Mouse (Mus musculus): ENCODE results near the gene Cuedc1. TPM values are rescaled to one million over a fixed set of nuclear protein-coding genes. Genes with fewer than 3 reads are reported as not detected.

Cuedc1 gene
- polyA plus RNA-seq, 1 experiment from 2014 or later: 11.4 TPM

DNA sequence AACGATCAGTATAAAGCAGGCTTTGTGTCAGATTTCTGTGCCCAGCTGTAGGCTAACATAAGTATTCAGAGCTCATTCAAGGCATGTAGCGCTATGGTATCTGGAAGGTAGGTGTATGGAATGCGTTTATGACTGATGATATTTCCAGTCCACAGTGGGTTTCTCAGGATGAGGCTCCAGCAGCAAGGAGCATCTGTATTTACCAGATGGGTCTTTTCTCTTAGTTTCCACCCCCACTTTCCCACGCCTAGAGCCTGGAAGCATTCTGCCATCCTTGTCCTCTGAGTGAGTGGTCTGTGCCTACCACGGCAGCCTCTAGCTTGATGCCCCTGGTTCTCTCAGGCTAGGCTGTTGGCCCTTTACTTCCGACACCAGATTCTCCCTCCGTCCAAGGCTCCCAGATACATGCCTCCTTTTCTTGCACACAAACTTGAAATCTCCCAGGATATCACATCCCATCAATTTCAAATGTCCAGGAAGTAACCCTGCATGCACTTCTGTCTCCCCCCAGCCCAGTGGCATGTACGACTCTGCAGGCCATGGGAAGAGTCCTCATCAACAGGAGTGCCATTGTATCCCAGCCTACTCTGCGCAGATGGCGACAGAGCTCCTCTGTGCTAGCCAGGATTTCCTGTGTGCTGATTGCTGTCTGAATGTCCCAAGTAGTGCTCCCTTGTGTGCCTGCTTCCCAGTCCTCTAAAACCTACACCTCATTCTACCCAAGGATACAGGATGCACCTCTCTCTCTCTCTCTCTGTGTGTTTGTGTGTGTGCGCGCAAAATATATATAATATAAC, 48.6 kb downstream of the Cuedc1 start:
- no peak for DNase-seq (ENCODE audit: low spot score)

DNA sequence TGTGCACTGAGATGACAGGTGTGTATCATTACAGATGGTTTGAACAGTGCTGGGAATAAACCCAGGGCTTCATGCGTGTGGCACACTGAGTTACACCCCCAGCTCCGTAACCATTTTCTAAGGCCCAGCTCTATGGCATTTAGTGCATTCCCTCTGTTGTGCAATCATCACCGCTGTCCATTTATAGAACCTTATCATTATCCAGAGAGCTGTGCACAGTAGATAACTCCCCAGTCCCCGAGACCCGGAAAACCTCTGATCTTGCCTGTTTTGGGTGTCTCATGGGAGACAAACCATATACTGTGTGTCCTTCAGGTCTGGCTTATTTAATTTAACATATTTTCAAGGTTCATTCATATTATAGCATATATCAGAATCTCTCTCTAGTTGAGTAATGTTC, 49.5 kb downstream of the Cuedc1 start:
- DNase-seq (ENCODE audit: low spot score): no peak

DNA sequence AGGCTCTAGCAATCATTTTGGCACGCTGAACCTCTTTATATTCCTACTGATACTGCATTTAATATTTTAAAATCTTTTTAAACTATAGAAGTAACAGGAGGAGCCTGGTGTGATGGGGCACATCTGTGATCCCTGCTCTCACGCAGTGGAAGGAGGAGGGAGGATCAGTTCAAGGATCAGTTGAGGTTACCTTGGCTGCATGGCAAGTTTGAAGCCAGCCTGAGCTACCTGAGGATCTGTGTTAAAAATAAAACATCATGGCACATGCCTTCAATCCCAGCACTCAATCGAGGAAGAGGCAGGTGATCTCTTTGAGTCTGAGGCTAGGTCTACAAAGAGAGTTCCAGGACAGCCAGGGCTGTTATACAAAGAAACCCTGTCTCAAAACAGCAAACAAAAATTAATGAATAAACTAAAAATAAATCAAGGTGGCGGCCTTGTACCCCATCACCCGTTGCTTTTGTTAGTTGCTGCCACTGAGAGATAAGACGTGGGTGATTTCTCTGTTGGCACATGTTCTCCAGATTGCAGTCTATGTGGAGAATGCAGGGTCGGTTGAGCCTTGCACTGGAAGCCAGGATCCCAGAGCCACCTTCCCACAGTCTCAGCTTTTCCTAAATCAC, 50.3 kb downstream of the Cuedc1 start:
- no peak for DNase-seq (ENCODE audit: low spot score)

DNA sequence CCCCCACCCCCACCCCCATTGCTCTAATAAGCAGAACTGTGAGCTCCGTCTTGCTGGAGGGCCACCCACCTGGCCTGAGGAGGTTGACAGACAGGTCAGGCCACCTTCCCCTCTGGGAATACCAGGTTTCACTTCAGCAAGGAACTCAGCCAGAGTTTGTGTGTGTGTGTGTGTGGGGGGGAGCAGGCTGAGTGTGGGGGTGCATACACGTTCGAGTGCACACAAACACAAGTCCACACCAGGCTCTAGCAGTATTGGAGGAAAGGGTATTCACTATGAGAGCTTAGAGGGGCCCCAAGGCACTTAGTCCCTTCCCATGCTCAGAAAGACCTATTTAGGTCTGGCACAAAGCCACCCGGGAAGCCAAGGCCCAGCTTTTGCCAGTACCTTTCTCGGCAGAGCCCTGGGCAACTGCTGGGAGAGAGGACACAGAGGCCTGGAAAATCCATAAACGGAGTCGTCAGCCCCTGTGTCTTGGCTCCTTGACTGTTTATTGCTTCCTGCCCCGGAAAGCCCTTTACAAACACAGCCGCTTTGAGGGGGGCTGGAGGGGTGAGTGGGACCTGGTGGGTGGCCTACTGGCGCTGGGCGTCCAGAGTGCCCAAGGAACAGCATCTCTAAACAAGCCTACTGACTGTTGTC, 50.9 kb downstream of the Cuedc1 start:
- no peak for DNase-seq (ENCODE audit: low spot score)

DNA sequence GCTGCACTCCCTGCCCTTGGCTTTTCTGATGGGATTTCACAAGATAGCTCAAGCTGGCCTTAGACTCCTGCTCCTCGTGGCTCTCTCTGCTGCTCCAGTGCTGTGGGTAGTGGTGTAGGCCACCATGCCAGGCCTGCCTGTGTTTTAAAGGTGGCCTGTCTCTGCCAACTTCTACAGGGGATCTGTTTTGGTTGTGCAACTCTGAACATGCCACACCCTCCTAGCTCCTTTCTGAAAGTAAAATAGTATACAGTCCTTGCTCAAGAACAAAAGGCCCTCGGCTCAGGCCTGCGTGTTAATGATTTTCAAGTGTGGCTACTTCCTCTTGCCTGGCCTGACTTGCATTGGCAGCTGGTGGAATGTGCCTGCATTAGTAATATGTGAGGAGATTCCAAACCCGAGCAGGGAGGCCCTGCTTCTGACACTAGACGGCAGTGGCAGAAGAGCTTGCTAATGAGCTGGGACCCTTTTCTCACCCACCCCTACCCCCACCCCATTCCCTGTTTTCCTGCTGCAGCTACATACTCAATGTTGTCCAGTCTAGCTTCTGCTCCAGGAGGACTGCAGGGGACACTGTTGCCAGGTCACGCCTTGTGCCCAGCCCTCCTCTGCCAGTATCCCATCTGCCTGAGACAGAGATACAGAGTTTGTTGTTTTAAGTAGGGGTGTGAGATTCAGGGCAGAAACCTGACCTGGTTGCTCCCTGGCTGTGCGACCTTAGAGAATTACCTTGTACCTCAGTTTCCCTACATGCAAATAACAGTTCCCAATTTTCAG, 53.7 kb downstream of the Cuedc1 start:
- DNase-seq (ENCODE audit: low spot score): no peak

DNA sequence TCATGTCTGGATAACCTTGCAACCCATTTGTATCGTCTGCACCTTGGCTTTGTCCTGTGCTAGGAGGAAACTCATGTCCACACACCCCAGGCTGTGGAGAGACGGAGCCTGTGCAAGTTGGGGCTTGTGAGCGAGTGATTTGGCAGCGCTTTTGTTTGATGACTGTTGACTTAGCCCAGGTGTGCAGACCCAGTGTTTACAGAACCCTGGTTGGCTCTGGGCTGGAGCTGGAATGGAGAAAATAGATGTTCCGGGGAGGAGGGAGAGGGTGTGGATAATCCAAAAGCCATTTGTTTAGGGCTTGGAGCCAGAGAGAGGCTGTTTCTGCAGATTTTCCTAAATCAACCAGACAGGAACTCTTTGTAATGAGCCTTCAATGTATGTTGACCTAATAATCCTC, 56.0 kb downstream of the Cuedc1 start:
- DNase-seq (ENCODE audit: low spot score): no peak

DNA sequence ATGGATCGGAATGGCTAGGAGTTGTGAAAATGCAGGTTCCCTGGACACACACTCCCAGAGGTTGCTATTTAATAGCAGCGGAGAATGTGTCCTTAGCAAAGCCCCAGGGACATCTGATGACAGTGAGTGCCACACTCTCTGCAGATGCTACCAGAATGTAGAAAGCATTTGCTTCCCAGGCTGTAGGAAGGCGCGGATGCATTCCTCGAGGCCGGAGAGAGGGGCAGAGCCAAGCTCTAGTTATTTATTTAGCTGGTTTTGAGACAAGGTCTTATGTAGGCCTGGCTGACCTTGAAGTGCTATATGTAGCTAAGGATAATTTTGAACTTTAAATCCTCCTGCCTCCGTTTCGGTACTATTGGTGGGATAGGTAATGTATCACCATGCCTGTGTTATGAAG, 56.6 kb downstream of the Cuedc1 start:
- no peak for DNase-seq (ENCODE audit: low spot score)

DNA sequence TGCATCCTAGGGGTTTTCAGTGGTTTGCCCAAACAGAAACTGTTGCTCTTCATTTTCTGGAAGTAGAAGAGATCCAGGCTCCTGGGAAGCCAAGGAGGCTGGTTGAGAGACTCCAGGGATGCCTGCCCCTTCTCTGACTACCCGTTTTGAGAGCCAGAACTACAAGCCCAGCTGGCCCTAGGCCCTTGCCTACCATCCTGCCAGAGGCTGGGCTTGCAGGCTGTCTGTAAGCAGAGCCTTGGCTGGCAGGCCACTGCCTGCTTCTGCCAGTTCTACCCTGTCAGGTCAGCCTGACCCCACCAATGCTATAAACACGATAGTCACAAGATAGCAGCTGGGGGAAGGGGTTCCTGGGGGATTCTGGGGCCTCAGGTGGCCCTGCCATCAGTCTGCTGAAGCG, 57.6 kb downstream of the Cuedc1 start:
- DNase-seq (ENCODE audit: low spot score): no peak

DNA sequence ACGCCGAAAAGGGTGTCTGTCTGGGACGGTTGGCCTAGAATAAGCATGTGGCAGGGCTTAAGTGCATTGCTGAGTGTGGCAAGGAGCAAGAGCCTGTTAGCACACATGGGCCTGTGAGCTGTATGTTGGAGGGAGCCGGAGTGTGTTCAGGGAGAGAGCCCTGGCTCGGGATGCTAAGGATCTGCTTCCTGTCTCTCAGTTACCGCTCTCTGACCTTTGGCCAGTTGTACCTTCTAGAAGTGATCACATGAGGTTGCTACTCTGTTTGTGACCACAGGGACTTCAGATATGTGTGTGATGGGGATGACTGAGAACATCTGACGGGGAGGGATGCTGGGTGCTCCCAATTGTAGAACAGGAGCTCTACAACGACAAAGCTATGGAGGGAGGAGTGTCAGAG, 58.1 kb downstream of the Cuedc1 start:
- no peak for DNase-seq (ENCODE audit: low spot score)

DNA sequence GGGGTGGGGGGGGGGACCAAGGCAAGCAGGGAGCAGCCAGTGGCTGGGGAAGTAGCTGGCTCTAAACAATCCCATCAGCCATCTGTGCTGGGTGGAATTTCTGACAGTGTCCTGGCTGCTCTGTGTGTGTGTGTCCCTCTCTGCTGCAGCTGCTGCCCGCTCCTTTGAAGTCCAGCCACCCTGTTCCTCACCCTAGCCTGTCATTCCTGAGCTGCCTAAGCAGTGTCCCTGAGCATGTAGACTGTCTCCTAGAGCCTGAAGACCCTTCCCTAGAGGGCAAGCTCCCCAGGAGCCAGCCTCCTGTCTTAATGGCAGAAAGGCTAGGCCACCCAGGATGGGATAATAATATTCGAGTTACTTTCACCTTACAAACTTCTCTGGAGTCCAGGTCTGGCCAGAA, 58.5 kb downstream of the Cuedc1 start:
- DNase-seq (ENCODE audit: low spot score): no peak

DNA sequence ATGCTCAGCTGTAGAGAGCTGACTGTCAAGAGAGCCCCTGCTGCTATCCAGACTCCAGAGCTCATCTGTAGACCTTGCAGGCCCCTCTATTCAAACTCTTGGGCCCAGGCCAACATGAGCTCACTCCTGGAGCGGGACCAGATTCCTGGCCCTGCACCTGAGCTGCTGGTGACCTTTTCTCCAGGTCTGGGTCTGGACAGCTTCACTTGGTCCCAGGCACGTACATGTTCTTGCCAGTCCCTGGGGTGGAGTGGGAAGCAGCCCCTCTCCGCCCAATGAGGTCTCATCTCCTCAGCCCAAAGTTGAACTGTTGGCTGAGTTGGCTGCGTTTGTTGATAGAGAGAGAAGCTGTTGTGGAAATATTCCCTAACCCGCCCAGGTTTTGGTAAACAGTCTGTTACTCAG, 61.0 kb downstream of the Cuedc1 start:
- no peak for DNase-seq (ENCODE audit: low spot score)

DNA sequence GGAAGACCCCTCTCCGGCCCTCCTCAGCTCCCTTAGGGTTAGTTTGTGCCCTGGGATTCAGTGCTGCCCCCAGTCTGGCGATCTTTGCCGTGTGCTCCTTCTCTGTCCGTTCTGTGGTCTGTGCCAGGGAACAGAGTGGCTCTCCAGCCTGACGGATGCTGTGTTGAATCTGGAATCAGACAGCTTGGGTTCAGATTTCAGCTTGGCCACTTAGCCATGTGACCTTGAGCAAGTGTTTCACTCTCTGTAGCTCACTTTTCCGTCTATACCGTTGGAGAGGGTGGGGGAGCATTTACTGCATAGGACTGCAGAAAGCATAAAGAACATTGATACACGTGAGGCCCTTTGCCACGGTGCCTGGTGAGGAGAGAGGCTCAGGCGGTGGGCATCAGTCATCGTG, 61.5 kb downstream of the Cuedc1 start:
- DNase-seq (ENCODE audit: low spot score): no peak

DNA sequence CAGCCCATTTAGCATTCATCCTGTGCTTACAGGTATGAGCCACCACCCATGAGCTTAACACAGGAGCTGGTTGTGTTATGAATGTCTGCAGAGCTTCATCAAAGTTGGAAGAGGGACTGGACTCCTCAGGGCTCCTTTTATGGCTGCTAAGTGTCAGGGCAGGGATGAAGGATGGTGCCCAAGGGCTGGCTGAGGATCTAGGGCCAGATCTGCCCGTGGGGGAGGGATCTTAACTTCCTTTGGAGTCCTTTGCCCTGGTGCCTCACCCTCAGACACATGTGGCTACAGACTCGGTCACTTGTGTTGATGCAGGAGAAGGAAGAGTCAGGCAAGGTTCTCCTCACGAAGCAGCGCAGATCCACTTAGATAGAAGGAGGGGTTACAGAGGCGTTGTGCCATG, 62.5 kb downstream of the Cuedc1 start:
- DNase-seq (ENCODE audit: low spot score): no peak

DNA sequence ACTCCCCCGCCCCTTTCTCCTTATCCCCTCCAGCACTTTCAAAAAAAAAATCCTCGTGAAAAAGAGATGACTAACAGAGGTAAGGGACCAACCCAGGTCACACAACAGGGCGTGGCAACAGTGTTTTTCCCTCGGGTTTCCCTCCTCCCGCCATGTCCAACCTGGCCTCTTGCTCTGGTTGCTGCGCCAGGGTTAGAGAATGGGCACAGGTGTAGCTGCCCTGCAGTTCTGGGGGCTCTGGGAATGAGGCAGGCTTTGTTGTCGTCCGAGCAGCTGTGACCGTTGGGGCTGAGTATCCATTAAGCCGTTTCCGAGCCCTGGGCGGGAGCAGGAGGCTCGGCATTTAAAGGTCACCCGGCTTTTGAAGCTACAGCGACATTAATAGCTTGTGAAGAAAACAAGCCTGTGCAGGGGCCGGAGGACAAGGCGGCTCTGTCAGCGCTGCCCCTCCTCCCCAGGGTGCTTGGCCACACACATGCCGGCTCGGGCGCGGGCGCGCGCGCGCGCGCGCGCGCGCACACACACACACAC, 63.3 kb downstream of the Cuedc1 start:
- no peak for DNase-seq (ENCODE audit: low spot score)

DNA sequence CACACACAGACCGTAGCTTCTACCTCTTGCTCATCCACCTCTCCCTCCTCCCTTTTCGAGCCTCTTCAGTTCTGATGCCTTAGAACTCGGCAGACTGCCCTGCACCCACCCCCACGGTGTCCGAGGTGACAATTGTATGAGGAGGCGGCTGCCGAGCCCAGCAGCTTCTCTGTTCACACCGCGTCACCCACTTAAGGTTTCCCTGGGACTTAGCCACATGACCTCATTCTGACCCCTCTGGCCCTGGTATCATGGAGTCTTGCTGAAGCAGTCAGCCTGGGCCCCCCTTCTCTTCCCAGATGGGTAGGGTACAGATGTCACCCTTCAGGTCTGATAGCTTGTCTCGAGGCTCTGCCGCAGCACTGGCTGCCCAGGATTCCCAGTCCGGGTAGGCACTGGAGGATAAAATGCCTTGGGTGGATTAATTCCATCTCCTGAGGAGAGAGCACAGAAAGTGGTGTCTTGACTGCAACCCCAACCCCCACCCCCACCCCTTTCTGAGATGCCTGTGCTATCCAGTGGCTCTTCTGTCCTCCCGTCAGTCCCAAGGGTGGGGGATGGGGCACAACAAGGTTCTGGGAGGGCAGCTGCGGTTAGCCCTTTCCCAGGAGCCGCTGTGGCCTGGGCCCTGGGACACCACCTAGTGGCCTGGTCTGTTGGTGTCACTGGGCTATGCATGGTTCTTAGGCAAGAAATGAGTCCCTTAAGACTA, 63.9 kb downstream of the Cuedc1 start:
- peak; percentile 64 for DNase-seq (ENCODE audit: low spot score)

DNA sequence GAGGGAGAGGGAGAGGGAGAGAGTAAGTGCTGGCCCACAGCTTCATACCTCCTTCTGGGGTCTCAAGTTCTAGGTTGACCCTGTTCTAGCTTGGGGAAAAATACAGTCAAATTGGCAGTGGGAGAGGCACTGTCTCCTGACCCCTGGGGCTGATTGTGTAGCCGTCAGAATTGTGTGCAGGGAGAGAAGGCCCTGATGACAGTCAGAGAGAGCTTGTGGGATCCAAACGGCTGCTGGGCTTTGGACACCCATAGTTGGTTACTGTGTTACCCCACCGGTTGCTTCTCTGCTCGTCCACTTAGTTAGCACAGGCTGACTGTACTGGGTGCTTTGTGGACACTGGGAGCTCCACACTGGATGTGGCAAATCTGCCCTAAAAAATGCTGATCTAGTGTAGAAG, 64.9 kb downstream of the Cuedc1 start:
- no peak for DNase-seq (ENCODE audit: low spot score)

DNA sequence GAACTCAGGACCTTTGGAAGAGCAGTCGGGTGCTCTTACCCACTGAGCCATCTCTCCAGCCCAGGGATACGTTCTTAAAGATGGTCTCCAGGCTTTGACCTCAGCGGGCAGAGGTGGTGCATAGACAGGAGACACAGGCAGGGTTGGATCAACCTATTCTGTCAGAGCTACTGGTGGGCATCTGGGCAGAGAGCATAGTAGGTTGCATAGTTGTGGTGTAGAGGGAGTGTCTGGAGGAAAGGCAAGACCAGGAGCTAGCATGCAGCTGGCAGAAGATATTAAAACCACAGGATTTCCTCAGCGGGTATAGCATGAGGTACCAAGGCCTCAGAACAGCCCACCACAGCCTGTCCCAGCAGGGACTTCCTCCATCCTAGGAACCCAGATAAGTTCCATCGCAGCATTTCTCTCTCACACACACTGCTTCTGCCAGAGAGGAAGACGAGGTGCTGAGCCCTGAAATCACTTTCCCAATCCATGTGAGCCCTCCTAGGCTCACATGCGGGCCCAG, 66.4 kb downstream of the Cuedc1 start:
- DNase-seq (ENCODE audit: low spot score): peak; percentile 42

DNA sequence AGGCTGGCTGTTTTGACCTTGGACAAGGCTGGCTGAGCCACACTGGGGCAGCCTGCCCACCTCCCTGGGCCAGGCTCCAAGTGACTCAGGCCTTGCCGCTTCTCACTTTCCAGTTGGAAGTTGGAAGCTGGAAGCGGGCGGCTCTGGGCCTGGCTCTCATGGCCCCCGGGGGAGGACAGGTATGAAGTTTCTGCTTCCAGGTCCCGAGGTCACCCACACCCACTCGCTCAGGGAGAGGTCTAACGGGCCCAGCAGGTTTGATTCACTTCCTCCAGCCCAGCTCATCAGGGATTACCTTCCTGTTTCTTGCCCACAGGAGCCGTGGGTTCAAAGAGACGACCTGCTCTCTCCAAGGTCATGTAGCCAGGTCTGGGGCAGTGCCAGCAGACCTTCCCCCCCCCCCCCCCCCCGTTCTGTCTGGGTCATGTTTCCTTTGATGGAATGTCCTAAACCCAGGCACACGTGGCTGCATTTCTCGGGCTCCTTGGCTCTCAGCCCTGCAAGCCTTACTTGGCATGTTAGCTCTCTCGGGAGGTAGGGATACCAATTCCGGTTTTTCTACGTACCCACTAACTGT, 67.0 kb downstream of the Cuedc1 start:
- no peak for DNase-seq (ENCODE audit: low spot score)

DNA sequence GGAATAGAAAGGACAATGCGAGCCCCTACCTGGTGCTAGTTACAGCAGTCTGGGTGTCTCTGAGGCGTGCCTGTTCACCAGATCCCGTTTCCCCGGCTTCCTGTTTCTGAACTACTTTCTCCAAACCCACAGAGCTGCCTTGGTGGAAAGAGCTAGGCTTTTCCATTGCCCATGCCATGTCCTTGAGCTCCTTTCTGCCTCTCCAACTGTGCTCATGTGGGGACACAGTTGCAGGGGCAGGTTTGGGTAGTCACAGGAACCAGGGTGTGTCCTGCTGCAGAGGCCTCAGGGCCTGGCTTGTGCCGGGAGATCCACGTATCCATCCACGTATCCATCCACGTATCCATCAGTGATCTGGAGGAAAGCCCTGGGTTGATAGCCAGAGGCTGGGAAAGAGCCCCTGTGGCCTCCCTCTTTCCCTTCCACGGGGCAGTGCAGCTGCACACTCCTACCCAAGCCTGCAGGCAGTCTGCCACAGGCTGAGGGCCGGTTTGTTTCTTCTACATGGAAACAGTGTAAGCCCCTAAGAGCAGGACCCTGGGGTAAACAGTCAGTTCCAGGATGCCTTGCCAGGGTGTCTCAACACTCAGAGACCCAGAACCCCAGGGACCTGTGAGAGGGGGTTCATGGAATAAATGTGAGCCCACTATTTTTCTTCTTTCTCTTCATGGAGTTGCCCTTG, 68.0 kb downstream of the Cuedc1 start:
- no peak for DNase-seq (ENCODE audit: low spot score)

DNA sequence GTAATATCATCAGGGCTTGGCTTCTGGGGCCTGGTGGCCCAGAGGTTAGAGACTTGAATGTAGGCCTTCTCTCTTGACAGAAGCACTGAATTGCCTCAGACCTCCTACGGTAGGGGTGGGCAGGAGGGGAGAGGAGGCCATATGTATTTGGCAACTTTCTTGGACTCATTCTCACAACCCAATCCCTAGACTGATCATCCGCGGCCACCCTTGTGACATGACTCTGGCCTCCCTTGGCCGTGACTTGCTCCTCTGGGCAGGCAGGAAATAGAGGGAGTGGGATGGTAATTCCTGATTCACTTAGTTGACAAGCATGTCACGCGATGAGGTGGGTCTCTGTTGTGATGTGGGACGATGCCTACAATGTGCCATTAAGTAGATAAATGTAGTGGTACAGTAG, 68.6 kb downstream of the Cuedc1 start:
- DNase-seq (ENCODE audit: low spot score): no peak
